Mouse (Mus musculus) inflammation-experienced regulatory T-cells, adult 6 months (primary cell): ENCODE results near the gene Gnb2. TPM values are rescaled to one million over a fixed set of nuclear protein-coding genes. Genes with fewer than 3 reads are reported as not detected.

Experiments
- ATAC-seq: one replicate; pipeline ENCODE4 v1.8.0; 2017
- polyA plus RNA-seq, 3 experiments: library from polyadenylated mRNA; unstranded; fragments of 100-300 nt; shearing (Covaris generic); gene quantifications; one replicate each; pipeline ENCODE4 v1.2.1; 2017

Gnb2 gene
- 10 to 100 TPM; 63.1 to 85.4 (median 72.9) TPM for polyA plus RNA-seq

GRCm38 (mm10) chr5:137533117-137533827 is at the start of gene Gnb2, which contains the start of gene Epo:
Gene Gnb2, minus strand, starts transcription at chr5:137533510.
Gene Epo, minus strand, starts transcription at chr5:137533242.
- ATAC-seq, result peak; percentile 70

- no peak for ATAC-seq
These were observed 49.4 kb upstream of the Gnb2 start for GRCm38 (mm10) chr5:137582702-137583101.

- ATAC-seq, result no peak
These were observed 46.9 kb upstream of the Gnb2 start for GRCm38 (mm10) chr5:137580246-137580645.

GRCm38 (mm10) chr5:137574470-137574901 is 41.2 kb upstream of the Gnb2 start:
- ATAC-seq, result no peak

GRCm38 (mm10) chr5:137570691-137571586 is 37.6 kb upstream of the Gnb2 start:
- no peak for ATAC-seq

- no peak for ATAC-seq
These were observed 36.9 kb upstream of the Gnb2 start for GRCm38 (mm10) chr5:137570181-137570580.

GRCm38 (mm10) chr5:137569665-137570064 is 36.4 kb upstream of the Gnb2 start, which contains the start of gene Tfr2:
Gene Tfr2, plus strand, starts transcription at chr5:137569840.
- ATAC-seq, result peak; percentile 65

- no peak for ATAC-seq
These were observed 35.7 kb upstream of the Gnb2 start for GRCm38 (mm10) chr5:137569031-137569430.

- ATAC-seq, result no peak
These were observed 35.0 kb upstream of the Gnb2 start for GRCm38 (mm10) chr5:137568223-137568798.

- ATAC-seq, result no peak
These were observed 33.1 kb upstream of the Gnb2 start for GRCm38 (mm10) chr5:137566416-137566815.

- no peak for ATAC-seq
These were observed 32.4 kb upstream of the Gnb2 start for GRCm38 (mm10) chr5:137565744-137566143.

GRCm38 (mm10) chr5:137562965-137563364 is 29.7 kb upstream of the Gnb2 start:
- ATAC-seq, result no peak

- no peak for ATAC-seq
These were observed 28.2 kb upstream of the Gnb2 start for GRCm38 (mm10) chr5:137561556-137561955.

- no peak for ATAC-seq
These were observed 20.6 kb upstream of the Gnb2 start for GRCm38 (mm10) chr5:137553898-137554297.

GRCm38 (mm10) chr5:137553411-137553837 is 20.1 kb upstream of the Gnb2 start, which contains the start of gene Actl6b:
Gene Actl6b, plus strand, starts transcription at chr5:137553517.
- no peak for ATAC-seq

GRCm38 (mm10) chr5:137553000-137553399 is 19.7 kb upstream of the Gnb2 start:
- ATAC-seq, result no peak

- ATAC-seq, result no peak
These were observed 17.8 kb upstream of the Gnb2 start for GRCm38 (mm10) chr5:137551119-137551518.

- no peak for ATAC-seq
These were observed 16.5 kb upstream of the Gnb2 start for GRCm38 (mm10) chr5:137549840-137550239.

GRCm38 (mm10) chr5:137545596-137545995 is 12.3 kb upstream of the Gnb2 start:
- ATAC-seq, result no peak

GRCm38 (mm10) chr5:137544926-137545325 is 11.6 kb upstream of the Gnb2 start:
- no peak for ATAC-seq

- no peak for ATAC-seq
These were observed 8.6 kb upstream of the Gnb2 start for GRCm38 (mm10) chr5:137541768-137542540.

- ATAC-seq, result no peak
These were observed 7.7 kb upstream of the Gnb2 start for GRCm38 (mm10) chr5:137540991-137541390.
